Mouse (Mus musculus) adrenal gland, postnatal 10 days (tissue): Measurements from ENCODE around the gene Apba3. TPM values are rescaled to one million over a fixed set of nuclear protein-coding genes. Genes with fewer than 3 reads are reported as not detected.
A peak's percentile ranks its signal among the peaks of the same experiment; 100 is the strongest.

ENCODE experiments used
- DNase-seq: peaks from one replicate; pipeline ENCODE4 v3.0.0; 2021; ENCODE audit warnings: mixed read lengths
- total RNA-seq, 2 experiments: library from RNA; stranded (reverse); gene quantifications; 2 replicates each; pipeline ENCODE4 v1.2.3; 2021

Gene Apba3
- total RNA-seq, 2 experiments from 2014 or later: 79.8 to 83.8 TPM

DNA sequence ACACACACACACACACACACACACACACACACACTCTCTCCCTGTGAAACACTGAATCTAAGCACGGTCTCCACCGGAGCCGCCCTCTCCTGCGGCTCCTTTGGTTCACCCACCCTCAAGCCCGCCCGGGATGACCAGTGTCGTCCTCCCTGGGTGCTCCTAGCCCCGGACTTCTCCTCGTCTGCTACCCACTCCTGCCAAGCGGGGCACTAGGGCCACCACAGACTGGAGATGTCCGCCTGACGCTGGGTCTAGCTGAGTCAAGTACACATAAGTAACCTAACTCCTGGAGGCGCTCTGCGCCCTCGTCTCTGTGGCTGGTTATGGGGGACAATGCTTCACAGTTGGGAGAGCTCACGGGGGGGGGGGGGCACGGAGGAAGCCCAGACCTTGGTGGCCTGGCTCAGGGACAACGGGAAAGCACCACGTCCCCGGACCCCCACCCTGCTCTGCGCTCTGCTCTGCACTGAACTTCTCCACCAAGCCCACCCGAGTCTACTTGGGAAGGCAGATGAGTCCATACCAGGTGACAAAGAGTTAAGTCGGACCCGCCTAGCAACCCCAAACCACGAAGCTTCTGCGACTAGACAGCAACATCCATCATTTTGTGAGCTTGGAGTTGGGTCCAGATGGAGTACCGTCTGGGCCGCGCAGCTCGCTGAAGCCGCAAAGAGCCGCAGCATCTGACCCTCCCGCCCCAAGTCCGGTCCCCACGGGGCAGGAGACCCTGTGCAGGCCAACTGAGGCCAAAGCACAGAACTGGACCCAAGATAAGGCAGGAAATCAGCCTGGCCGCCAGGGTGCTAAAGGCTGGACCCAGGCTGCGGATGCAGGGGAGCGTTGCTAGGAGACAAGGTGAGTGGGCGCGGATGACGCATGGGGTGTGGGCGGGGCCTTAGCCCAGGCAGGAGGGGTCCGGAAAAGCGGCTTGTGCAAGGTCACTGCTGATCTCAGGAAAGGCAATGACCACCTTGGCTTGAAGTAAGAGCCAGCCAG is 14.0 kb upstream of the Apba3 start, which contains the start of gene Matk:
TSS of gene Matk (plus strand) at position 512 of the 996 bp plus-strand sequence.
- DNase-seq: peak; percentile 73

DNA sequence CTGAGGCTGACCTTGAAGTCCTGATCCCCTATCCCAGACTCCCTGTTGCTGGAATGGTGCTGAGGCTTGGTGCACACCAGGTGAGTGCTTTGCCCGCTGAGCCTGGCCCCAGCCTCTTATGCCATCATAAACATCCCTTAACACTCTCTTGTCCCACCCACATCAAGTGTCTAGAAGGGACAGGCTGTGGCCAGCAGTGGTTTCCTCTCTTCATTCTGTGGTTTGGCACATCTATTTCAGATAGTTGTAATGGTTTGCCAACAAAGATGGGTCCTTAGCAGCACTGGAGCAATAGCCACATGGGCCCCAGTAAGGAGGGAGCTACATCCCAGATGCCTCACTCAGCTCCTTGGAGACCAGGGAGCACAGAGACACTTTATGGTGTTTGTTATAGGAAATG is 11.9 kb upstream of the Apba3 start:
- no peak for DNase-seq

DNA sequence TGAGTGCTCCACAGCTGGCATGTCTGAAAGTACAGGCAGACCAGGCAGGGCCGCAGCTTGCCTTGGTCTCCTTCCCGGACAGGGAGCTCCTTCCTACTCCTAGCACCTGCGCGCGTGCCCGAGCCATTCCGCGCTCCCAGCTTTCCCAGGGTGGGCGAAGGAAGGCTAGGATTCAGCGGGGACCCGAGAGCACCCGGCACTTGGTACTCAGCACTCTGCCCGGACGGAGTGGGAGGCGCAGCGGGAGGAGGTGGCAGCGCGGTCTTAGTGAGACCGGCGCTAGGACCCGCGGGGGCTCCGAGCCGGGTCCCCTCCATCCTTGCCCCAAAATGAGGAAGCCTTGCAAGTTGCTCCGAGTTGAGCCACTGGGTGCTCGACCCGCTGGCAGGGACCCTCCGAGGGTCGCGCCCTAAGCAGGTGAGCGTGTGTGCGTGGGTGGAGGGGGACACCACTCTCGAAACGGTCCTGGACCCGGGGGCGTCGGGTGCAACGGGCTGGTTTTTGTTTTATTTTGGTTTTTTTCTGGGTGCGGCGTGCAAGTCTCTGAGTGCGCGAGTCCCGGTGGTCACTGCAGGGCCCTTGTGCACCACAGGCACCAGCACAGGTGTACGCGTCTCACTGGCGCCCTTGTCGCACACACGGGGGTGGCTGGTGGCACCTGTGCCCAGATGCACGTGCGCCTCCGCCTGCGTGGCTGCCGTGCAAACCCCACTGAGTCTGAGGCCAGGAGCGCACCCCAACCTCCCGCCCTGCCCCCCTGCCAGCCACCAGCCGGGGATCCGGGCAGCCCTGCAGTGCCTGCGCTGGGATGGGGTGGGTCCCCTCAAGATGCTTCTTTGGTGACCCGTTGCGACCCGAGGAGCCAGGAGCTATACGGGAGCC is 9.4 kb upstream of the Apba3 start:
- no peak for DNase-seq

DNA sequence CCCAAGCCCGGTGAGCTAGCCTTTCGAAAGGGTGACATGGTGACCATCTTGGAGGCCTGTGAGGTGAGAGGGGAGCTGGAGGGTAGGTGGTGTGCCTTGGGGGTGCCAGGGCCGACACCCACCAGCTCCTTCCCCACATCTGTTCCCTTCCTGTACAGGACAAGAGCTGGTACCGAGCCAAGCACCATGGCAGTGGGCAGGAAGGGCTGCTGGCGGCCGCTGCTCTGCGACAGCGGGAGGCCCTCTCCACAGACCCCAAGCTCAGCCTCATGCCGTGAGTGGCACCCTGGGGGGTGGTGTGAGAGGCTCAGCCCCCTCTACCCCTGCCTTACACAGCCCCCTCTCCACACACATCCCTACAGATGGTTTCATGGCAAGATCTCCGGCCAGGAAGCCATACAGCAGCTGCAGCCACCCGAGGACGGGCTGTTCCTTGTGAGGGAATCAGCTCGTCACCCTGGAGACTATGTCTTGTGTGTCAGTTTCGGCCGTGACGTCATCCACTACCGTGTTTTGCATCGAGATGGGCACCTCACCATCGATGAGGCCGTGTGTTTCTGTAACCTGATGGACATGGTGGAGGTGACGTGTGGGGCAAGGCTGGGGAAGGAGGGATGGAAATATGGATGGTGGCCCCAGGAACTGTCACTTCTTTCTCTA is 7.4 kb upstream of the Apba3 start:
- DNase-seq: no peak

DNA sequence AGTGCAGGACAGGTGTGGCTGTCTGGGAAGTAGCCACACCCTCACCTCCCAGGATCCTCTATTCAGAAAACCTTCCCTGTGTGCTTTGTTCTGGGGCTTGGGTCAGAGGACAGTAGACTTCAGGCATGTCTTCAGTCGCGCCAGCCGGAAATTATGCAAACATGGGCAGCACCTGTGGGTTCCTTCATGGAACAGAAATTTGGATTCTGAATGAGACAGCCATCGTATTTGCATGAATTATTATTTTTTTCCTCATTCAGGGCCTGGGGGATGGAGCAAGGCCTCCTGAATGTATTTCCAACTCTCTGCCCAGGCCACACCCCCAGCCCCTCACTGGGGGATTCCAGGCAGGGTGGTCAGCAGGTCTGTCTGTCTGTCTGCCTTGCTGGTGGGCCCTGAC is 5.7 kb upstream of the Apba3 start:
- no peak for DNase-seq

DNA sequence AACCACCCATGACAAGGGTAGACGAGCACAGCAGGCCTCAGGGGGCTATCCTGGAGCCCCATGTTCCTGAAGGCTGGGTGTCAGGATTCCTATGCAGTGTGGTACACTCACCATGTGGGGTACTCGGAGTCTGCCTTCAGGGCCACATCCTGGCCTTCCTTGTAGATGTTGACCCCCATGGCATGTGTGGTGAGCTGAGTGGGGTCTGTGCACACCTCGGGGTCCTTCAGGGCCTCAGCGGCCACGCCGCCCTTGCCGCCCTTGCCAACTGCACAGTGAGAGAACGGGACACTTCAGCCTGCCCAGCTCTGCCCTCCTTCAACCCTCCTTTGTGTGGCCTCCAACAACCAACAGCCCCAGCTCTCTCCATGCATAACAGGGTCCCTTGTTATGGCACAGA is 1.2 kb upstream of the Apba3 start:
- no peak for DNase-seq

DNA sequence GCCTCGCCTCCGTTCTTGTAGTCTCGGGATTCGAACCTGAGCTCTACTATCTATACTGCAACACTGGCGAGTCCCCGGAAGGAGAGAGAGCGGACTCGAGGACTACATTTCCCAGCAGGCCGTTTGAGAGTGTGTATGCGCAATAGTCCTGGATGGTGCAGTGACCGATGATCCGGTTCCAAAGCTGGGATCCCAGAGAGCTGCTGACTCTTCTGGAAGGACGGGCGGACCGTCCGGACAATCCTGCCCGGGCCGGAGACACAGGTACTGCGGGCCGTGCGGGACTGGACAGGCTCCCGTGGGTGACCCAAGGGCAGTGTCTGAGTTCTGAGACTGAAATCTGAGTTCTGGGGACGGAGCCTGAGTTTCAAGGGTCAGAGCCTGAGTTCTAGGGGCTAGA is 1.3 kb downstream of the Apba3 start:
- peak; percentile 88 for DNase-seq

DNA sequence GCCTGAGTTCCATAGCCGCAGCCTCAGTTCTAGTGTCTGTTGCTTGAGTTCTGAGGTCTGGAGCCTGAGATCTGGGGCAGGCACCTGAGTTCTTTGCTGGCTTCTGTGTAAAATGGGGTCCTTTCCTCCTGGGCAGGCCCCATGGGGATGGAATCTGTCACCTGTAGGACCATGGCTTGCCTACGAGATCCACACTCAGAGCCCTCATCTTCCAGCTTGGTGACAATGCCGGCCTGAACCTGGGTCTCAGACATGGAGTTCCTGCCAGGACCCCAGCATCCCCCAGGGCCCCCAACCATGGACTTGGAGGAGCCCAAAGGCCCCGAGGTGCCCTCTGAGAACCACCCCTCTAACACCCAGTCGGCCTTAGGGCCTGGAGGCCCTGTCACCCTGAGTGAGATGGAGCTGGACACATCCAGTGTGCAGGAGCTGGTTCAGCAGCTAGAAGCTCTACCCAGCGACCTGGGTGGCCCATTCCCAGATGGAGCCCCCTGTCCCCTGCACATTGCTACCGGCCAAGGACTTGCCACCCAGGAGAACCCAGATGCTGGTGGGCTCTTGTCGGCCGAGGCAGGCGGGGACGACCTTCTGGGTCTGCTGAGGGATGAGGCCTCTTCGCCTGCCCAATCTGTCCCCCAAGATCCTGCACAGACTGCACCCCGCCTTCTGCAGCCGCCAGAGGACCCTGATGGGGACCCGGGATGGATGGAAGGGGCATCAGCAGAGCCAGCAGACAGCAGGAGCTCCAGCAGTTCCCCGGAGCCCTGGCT is 2.1 kb downstream of the Apba3 start:
- no peak for DNase-seq

DNA sequence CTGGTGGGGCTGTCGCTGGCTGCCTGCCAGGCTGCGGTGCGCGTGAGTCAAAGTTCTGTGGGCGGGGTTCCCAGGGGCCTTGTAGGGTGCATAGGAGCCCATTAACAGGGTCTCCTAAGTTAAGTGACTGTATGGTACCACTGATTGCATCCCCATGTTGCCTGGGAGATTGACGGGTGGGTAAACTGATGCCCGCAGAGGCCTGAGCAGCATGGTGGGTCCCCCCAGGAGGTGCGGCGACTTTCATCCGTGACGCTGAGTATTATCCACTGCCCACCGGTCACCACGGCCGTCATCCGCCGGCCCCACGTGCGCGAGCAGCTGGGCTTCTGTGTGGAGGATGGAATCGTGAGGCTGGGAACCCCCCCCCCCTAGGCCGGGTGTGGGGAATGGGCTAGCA is 5.6 kb downstream of the Apba3 start:
- DNase-seq: no peak

DNA sequence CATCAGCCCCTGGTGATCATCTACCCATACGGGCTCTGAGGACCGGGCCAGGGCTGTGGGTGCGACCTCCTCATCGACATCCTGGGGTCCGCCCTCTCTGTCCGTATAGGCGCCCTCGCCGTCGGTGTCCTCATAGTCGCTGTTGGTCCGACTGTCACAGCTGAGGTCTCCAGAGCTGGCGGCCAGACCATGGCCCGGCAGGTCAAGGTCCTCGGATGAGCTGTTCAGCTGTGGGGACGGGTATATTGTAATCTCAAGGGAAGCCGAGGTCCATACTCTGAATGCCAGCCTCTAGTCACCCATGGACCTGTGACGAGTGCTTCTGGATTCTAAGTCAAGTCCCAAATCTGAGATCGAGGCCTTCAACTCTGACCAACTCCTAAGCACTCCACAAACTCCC is 7.1 kb downstream of the Apba3 start:
- DNase-seq: no peak

DNA sequence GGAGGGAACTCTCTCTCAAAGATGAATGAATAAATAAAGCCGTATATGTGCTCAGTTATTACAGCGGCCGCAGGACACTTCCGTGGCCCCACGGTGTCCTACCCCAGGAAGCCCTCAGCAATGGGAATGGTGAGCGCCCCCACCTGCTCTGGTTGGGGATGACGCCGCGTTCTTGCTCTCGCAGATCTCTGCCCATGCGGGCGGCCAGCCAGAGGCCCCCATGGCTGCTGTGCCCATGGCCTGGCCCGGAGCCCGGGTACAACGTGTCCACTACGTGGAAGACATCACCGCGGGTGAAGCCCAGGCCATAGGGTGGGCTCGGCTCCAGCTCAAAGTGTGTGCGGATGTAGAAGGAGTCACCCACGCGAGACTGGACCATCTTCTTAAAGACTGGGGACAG is 10.9 kb downstream of the Apba3 start:
- DNase-seq: no peak

DNA sequence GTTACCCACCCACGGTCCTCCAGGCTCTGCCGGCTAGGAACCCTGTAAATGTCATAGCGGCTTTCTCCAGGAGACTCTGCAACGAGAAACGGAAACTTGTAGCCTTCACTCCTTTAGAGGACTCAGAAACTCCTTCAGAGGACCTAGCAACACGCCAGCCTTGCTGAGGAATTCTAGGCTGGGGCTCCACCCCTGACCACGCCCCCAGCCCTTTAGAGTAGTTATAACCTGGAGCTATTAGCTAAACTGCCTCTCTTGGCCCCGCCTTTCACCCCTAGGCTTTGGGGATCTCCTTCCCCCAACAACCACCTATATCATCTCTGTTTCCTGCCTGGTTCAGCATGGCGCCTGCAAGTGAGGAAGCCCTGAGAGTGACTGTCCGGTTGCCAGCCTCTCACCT is 12.7 kb downstream of the Apba3 start:
- no peak for DNase-seq

DNA sequence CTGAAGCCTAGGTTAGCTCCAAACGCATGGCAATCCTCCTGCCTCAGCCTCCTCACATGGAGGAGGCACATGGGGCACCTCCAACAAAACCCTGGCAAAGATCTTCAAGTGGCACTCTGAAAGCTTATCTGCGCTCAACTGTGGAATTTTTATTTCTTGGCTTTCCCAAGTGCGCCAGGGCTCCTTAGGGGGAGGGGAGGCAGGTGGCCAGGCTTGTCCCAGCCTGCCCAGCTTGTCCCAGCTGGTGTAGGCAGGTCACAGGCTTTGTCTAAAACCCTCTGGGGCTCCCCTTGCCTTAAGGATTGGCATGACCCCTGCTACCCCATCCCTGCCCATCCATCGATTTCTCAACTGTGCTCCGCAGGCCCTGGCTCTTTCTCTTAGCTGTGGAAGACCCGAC is 17.4 kb downstream of the Apba3 start:
- no peak for DNase-seq

DNA sequence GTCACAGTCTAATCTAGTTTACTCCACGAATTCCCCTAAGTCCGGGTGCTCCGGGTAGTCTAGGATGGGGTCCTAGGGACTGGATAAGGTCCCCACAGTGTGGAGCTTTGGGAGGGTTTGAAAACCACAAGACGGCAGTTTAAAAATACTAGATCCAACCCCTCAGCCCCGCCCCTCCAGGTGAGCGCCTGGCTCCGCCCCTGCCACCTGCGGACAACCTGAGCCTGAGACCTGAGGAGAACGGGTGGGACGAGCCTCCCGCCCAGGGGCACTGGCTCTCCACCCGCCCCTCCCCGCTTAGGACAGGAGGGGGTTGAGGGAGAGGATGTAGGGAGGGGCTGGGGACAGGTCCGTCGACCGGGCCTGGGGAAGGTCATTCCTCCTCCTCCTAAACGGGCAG is 18.0 kb downstream of the Apba3 start:
- DNase-seq: no peak

DNA sequence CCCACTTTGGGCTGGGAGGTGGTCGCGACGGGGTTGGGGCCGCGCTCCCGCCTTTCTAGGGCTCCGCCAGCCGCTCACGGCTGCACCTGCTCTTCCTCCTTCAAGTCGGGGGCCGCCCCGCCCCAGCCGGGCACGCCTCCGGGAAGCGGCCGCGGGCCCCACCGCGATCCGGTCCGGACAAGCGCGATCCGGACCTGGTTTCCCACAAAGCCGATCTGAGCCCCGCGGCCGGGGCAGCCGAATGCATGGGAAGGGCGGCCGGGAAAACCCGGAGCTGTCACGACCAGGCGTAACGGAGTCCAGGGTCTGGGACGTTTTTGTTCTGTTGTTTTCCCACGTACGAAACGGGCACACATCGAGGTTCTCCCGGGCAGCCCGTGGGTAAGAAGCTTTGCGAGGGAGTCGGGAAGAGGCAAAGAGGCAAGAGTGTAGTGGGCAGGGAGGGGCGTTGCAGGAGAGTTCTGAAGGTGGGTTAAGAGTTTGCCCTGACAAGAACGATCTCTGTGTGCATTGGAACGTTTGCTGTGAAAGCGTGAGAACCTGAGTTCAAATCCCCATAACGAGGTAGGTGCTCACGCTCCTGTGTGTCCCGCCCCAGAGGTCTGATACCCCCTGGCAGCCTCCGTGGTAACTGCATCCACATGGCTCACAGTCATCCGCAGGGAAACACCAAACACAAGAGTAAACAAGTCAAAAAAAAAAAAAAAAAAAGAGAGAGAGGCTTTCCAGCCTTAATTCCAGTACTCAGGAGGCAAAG is 19.1 kb downstream of the Apba3 start:
- peak; percentile 96 for DNase-seq

DNA sequence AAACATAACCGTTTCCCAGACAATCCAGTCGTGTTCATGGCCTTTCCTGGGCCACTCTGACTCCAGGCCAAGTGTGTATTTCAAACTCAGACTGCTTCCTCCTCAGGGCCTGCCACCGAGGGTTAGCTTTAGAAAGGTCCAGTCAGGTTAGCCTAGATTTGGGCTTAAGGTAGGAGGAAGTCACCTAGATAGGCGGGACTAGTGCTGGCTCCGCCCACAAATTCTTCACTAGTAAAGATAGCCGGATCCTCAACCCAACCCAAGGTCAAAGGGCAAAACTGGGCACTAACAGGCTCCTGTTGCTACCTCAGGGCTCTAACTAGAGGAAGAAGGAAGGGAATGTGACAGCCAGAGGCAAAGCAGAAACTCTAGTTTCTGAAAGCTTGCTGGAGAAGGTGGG is 19.8 kb downstream of the Apba3 start:
- no peak for DNase-seq

DNA sequence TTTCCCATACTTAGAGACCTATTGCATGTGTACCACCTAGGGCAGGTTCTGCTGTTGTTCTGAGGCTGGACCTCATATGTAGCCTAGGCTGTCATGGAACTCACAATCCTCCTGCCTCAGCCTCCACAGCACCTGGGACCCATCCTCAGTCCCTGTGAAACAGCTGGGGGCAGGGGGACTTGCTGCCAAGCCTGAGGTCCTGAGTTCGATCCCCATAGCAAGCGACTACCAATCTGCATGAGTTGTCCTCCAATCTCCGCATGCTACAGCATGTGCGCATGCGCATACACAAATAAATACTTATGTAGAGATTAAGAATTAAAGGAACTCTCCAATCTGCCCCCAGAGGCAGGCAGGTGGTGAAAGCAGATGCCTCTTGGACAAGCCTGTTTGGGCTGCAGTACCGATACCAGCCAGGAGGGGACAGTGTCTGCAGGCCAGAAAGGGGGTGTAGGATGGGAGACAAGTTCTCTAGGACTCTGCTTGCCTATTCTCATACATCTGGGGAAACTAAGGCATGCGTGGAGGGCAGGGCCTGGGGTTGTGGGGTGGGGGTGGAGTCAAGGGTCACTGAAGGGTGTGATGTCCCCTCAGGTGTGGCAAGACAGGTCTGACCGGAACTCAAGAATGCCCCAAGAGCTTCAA is 20.9 kb downstream of the Apba3 start:
- peak; percentile 74 for DNase-seq

DNA sequence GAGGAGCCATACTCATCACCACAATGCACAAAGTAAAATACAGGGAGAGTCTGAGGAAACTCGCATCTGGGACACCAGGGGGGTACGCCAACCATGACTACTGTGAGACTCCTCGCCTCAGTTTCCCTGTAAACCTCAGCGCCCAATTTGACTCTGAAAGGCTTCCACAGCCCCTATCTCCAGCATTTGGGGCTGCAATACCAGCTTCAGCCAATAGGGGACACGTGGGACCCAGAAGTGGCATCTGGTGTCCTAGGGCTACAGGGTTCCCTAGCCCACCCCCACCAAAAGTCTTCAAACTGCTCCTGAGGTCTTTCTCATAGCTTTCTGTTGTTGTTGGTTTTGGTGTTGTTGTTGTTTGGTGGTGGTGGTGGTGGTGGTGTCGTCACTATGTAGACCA is 21.8 kb downstream of the Apba3 start:
- DNase-seq: peak; percentile 56

DNA sequence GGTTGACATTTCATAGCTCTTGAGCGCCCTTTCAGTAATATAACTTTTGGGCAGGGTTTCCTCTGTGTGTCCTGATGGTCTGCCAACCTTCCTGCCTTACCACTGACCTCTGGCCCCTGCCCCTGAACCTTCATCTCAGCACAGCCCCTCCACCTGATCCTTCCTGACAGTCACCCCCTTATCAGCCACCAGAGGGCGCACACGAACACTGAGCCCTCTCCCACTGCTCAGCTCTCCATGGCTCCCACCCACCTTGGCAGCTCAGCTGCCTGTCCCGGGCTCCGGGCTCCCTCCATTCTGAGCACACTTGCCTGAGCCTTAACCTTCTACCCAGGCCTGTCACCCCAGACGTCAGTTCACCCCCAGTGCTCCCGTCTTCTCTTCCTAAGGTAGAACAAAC is 22.5 kb downstream of the Apba3 start:
- peak; percentile 73 for DNase-seq

DNA sequence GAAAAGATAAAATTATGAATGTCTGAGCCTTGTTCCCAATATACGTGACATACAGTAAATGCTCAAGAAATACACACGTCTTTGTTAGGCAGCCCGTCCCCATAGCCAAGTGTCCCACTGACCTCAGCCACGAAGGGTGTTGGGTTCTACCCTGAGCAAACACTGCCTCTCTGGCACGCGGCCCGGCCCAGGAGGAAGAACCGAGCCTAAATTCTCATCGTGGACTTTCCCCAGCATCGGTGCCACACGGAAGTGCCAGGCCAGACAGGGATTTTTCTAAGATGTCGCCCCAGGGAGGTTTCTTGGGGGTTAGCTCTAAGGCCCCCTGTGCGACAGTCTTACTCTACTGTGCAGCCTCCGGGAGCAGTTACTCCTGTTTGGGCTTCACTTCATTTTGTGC is 23.1 kb downstream of the Apba3 start:
- no peak for DNase-seq
